Mouse (Mus musculus) bone marrow macrophage, adult 2 months (primary cell): Measurements from ENCODE around the gene Asf1b.

Source experiments
- CTCF ChIP-seq: IDR thresholded peaks from 2 replicates; pipeline ENCODE4 v1.5.1; 2012; ENCODE audit warnings: low read depth, mild to moderate bottlenecking, low read length, moderate library complexity
- POLR2A ChIP-seq: IDR thresholded peaks from 2 replicates; pipeline ENCODE4 v1.6.1; 2012; ENCODE audit warnings: mild to moderate bottlenecking, low read depth, low read length, borderline replicate concordance

GRCm38 (mm10) chr8:83980250-83980649, 24.9 kb downstream of the Asf1b start:
- TF ChIP-seq CTCF, result no peak
- no peak for TF ChIP-seq POLR2A
